Mouse (Mus musculus): ENCODE measurements around the gene Usp2.

Gene Usp2

GRCm38 (mm10) chr9:44075996-44076763 lies 9.4 kb downstream of the Usp2 start:
- no peak for DNase-seq (ENCODE audit: low spot score)

- DNase-seq (ENCODE audit: low spot score) = no peak
Observed at GRCm38 (mm10) chr9:44076764-44077120, 9.9 kb downstream of the Usp2 start.

- DNase-seq (ENCODE audit: low spot score) = no peak
Observed at GRCm38 (mm10) chr9:44077266-44077910, 10.6 kb downstream of the Usp2 start.

GRCm38 (mm10) chr9:44078136-44078797 lies 11.4 kb downstream of the Usp2 start:
- no peak for DNase-seq (ENCODE audit: low spot score)

- no peak for DNase-seq (ENCODE audit: low spot score)
Observed at GRCm38 (mm10) chr9:44078955-44079756, 12.3 kb downstream of the Usp2 start.

GRCm38 (mm10) chr9:44079997-44080780 lies 13.4 kb downstream of the Usp2 start:
- no peak for DNase-seq (ENCODE audit: low spot score)

GRCm38 (mm10) chr9:44080953-44081352 lies 14.1 kb downstream of the Usp2 start:
- DNase-seq (ENCODE audit: low spot score) = no peak

- DNase-seq (ENCODE audit: low spot score) = no peak
Observed at GRCm38 (mm10) chr9:44081581-44081980, 14.8 kb downstream of the Usp2 start.

- DNase-seq (ENCODE audit: low spot score) = no peak
Observed at GRCm38 (mm10) chr9:44082266-44082665, 15.4 kb downstream of the Usp2 start.

- DNase-seq (ENCODE audit: low spot score) = no peak
Observed at GRCm38 (mm10) chr9:44083392-44084121, 16.7 kb downstream of the Usp2 start.

- DNase-seq (ENCODE audit: low spot score) = no peak
Observed at GRCm38 (mm10) chr9:44084236-44084635, 17.4 kb downstream of the Usp2 start.

- peak; percentile 71 for DNase-seq (ENCODE audit: low spot score)
Observed at GRCm38 (mm10) chr9:44084659-44085229, 17.9 kb downstream of the Usp2 start.

- DNase-seq (ENCODE audit: low spot score) = no peak
Observed at GRCm38 (mm10) chr9:44085276-44085675, 18.5 kb downstream of the Usp2 start.

GRCm38 (mm10) chr9:44085741-44086665 lies 19.2 kb downstream of the Usp2 start:
- DNase-seq (ENCODE audit: low spot score) = no peak

GRCm38 (mm10) chr9:44086960-44087359 lies 20.1 kb downstream of the Usp2 start:
- no peak for DNase-seq (ENCODE audit: low spot score)

GRCm38 (mm10) chr9:44087761-44088455 lies 21.1 kb downstream of the Usp2 start:
- no peak for DNase-seq (ENCODE audit: low spot score)

- DNase-seq (ENCODE audit: low spot score) = no peak
Observed at GRCm38 (mm10) chr9:44088877-44089608, 22.2 kb downstream of the Usp2 start.
